Mouse (Mus musculus) kidney, adult 2 months (tissue): ENCODE results near the gene Stxbp6. TPM values are rescaled to one million over a fixed set of nuclear protein-coding genes. Genes with fewer than 3 reads are reported as not detected.

Experiments
- DNase-seq: peaks from one replicate; pipeline ENCODE4 v3.0.0; 2021
- H3K27ac ChIP-seq: fragments of 200-500 bp; 2 replicates; pipeline ENCODE4 v1.5.1; 2012; ENCODE audit warnings: low read depth, low read length, control low read depth, inconsistent platforms; ENCODE audit not compliant: insufficient read depth
- H3K27me3 ChIP-seq: fragments of 200-500 bp; replicated peaks from 2 replicates; pipeline ENCODE4 v1.6.1; 2012; ENCODE audit warnings: mild to moderate bottlenecking, moderate library complexity, low read length, inconsistent platforms; ENCODE audit not compliant: control insufficient read depth, insufficient read depth
- H3K36me3 ChIP-seq: fragments of 200-500 bp; 2 replicates; pipeline ENCODE4 v1.6.1; 2012; ENCODE audit warnings: mild to moderate bottlenecking, moderate library complexity, low read length, inconsistent platforms; ENCODE audit not compliant: control insufficient read depth, insufficient read depth
- H3K4me1 ChIP-seq: fragments of 200-500 bp; 2 replicates; pipeline ENCODE4 v1.6.1; 2011; ENCODE audit warnings: low read length; ENCODE audit not compliant: control insufficient read depth, insufficient read depth
- H3K4me3 ChIP-seq: fragments of 200-500 bp; 2 replicates; pipeline ENCODE4 v1.5.1; 2011; ENCODE audit warnings: mild to moderate bottlenecking, low read depth, low read length, control low read depth; ENCODE audit not compliant: insufficient read depth
- CTCF ChIP-seq: fragments of 200-500 bp; conservative IDR thresholded peaks from 2 replicates; pipeline ENCODE4 v1.5.1; 2011; ENCODE audit warnings: low read depth, mild to moderate bottlenecking, control low read depth, low read length, moderate library complexity, mixed read lengths; ENCODE audit not compliant: insufficient read depth, insufficient read length
- POLR2A ChIP-seq: fragments of 200-500 bp; IDR thresholded peaks from one replicate; pipeline ENCODE4 v1.6.1; 2011; ENCODE audit warnings: low read depth, low read length, control low read depth
- WGBS: fragments of 180-500 bp; shearing (Covaris S2); methylation state at CpG from one replicate; pipeline ENCODE4 v1.1.7; 2018; 5-methylcytosine and 5-hydroxymethylcytosine counted together
- polyA plus RNA-seq: library from polyadenylated mRNA; depleted of rRNA; stranded (reverse); fragments of >200 nt; gene quantifications from 2 replicates; pipeline ENCODE4 v1.2.3, GENCODE M21; 2012

The Stxbp6 gene
- polyA plus RNA-seq, 1 experiment = 19.3 TPM

- Histone ChIP-seq H3K36me3 (no peaks in the 10 kb centered on the region), H3K4me3 (no peak overlapping the region), H3K27me3 (no peaks in the 10 kb centered on the region), H3K27ac (no peak overlapping the region), H3K4me1 (no peaks in the 10 kb centered on the region; the same call in 1 of the 2 replicates)
- peak; percentile 9 for DNase-seq
- WGBS = 52% methylated on average over 8 of the region's 8 CpGs
- TF ChIP-seq POLR2A = no peak
- TF ChIP-seq CTCF = no peak
Observed at GRCm38 (mm10) chr12:44939106-44939505, 135.4 kb downstream of the Stxbp6 start.

- WGBS = 91% methylated on average over 6 of the region's 6 CpGs
- no peak for DNase-seq
- Histone ChIP-seq H3K4me3 (no peak overlapping the region), H3K4me1 (no peaks in the 10 kb centered on the region), H3K27ac (no peak overlapping the region), H3K36me3 (no peaks in the 10 kb centered on the region), H3K27me3 (no peaks in the 10 kb centered on the region)
- TF ChIP-seq CTCF (no peak), POLR2A (no peak)
Observed at GRCm38 (mm10) chr12:44932954-44933353, 141.6 kb downstream of the Stxbp6 start.

- DNase-seq = no peak
Observed at GRCm38 (mm10) chr12:44931716-44932115, 142.8 kb downstream of the Stxbp6 start.

GRCm38 (mm10) chr12:44928456-44928855 lies 146.1 kb downstream of the Stxbp6 start:
- TF ChIP-seq POLR2A = no peak
- no peak for TF ChIP-seq CTCF
- no peaks in the 10 kb centered on the region for H3K27me3 ChIP-seq
- DNase-seq = peak; percentile 14
- 60% methylated on average over 3 of the region's 3 CpGs for WGBS
- H3K4me1 ChIP-seq = no peaks in the 10 kb centered on the region
- no peak overlapping the region for H3K27ac ChIP-seq
- H3K4me3 ChIP-seq = no peak overlapping the region
- no peaks in the 10 kb centered on the region for H3K36me3 ChIP-seq

More at GRCm38 (mm10) chr12:44931716-44932115, 142.8 kb downstream of the Stxbp6 start:
- Histone ChIP-seq H3K4me3 (no peak overlapping the region), H3K27ac (no peak overlapping the region), H3K36me3 (no peaks in the 10 kb centered on the region), H3K27me3 (no peaks in the 10 kb centered on the region), H3K4me1 (no peaks in the 10 kb centered on the region)
- WGBS = 70% methylated on average over 7 of the region's 7 CpGs
- TF ChIP-seq CTCF = no peak
- TF ChIP-seq POLR2A = no peak

GRCm38 (mm10) chr12:44925901-44926300 lies 148.6 kb downstream of the Stxbp6 start:
- Histone ChIP-seq H3K27me3 (no peaks in the 10 kb centered on the region), H3K4me3 (no peak overlapping the region), H3K27ac (no peak overlapping the region), H3K36me3 (no peaks in the 10 kb centered on the region), H3K4me1 (no peaks in the 10 kb centered on the region; the same call in 1 of the 2 replicates)
- no peak for TF ChIP-seq POLR2A
- WGBS = 90% methylated on average over 3 of the region's 3 CpGs
- DNase-seq = no peak

- no peak overlapping the region for H3K27ac ChIP-seq
- DNase-seq = peak; percentile 59
- no peaks in the 10 kb centered on the region for H3K36me3 ChIP-seq
- H3K4me1 ChIP-seq = no peaks in the 10 kb centered on the region; the same call in 1 of the 2 replicates
- TF ChIP-seq CTCF (no peak), POLR2A (no peak)
- H3K27me3 ChIP-seq = no peaks in the 10 kb centered on the region
- WGBS = 68% methylated on average over 3 of the region's 3 CpGs
- no peak overlapping the region for H3K4me3 ChIP-seq
Observed at GRCm38 (mm10) chr12:44923273-44923672, 151.2 kb downstream of the Stxbp6 start.

GRCm38 (mm10) chr12:44922241-44922640 lies 152.3 kb downstream of the Stxbp6 start:
- TF ChIP-seq CTCF (no peak), POLR2A (no peak)
- H3K27me3 ChIP-seq = no peaks in the 10 kb centered on the region
- DNase-seq = no peak
- no peaks in the 10 kb centered on the region; the same call in 1 of the 2 replicates for H3K4me1 ChIP-seq
- H3K27ac ChIP-seq = no peak overlapping the region
- WGBS = 76% methylated on average over 4 of the region's 4 CpGs
- H3K4me3 ChIP-seq = no peak overlapping the region
- no peaks in the 10 kb centered on the region for H3K36me3 ChIP-seq

GRCm38 (mm10) chr12:44919613-44920012 lies 154.9 kb downstream of the Stxbp6 start:
- no peak for TF ChIP-seq POLR2A
- TF ChIP-seq CTCF = no peak
- no peaks in the 10 kb centered on the region for H3K36me3 ChIP-seq
- WGBS = 94% methylated on average over 2 of the region's 2 CpGs

More at GRCm38 (mm10) chr12:44919613-44920012, 154.9 kb downstream of the Stxbp6 start:
- no peak overlapping the region for H3K27ac ChIP-seq
- no peaks in the 10 kb centered on the region; the same call in 1 of the 2 replicates for H3K4me1 ChIP-seq
- H3K4me3 ChIP-seq = no peak overlapping the region
- H3K27me3 ChIP-seq = no peaks in the 10 kb centered on the region
- no peak for DNase-seq
